Mouse (Mus musculus) MEL (cell line): ENCODE measurements at regions not wholly inside any gene's neighbourhood (a gene's known extent, or its start where the extent isn't known, plus 50 kb on each side); places are given as distances from the start of the nearest gene placed in this dataset.

Experiments used
- DNase-seq: peaks from one replicate; pipeline ENCODE4 v3.0.0; 2011; ENCODE audit warnings: low read depth, low spot score
- H3K27ac ChIP-seq: 2 replicates; pipeline ENCODE4 v1.5.1; 2012; ENCODE audit warnings: low read depth, mild to moderate bottlenecking, control low read depth, low read length, moderate library complexity; ENCODE audit not compliant: control insufficient read depth
- H3K27me3 ChIP-seq, 2 experiments: fragments of 150-350 bp in 1 of 2; sonication (generic) in 1 of 2; 2 replicates each; pipeline ENCODE4 v1.6.1; 2012; ENCODE audit warnings: low read length in 2 of 2, mild to moderate bottlenecking in 2 of 2, improper control_type of control experiment in 1 of 2, moderate library complexity in 1 of 2; ENCODE audit not compliant: insufficient read depth in 2 of 2, control insufficient read depth in 1 of 2
- H3K36me3 ChIP-seq, 2 experiments: 2 replicates each; pipeline ENCODE4 v1.6.1; 2012 to 2014; ENCODE audit warnings: low read length in 2 of 2, improper control_type of control experiment in 1 of 2, inconsistent platforms in 1 of 2, mild to moderate bottlenecking in 1 of 2; ENCODE audit not compliant: insufficient read depth in 2 of 2, control insufficient read depth in 1 of 2
- H3K4me1 ChIP-seq, 2 experiments: fragments of 150-350 bp in 1 of 2; sonication (generic) in 1 of 2; 2 replicates each; pipeline ENCODE4 v1.6.1; 2012; ENCODE audit warnings: low read length in 2 of 2, improper control_type of control experiment in 1 of 2, mild to moderate bottlenecking in 1 of 2; ENCODE audit not compliant: insufficient read depth in 2 of 2, control insufficient read depth in 1 of 2
- H3K4me3 ChIP-seq, 2 experiments: fragments of 150-350 bp in 1 of 2; sonication (generic) in 1 of 2; 2 replicates each; pipeline ENCODE4 v1.5.1; 2012; ENCODE audit warnings: low read depth in 2 of 2, low read length in 2 of 2, mild to moderate bottlenecking in 2 of 2, moderate library complexity in 2 of 2, control low read depth in 1 of 2, improper control_type of control experiment in 1 of 2; ENCODE audit not compliant: control insufficient read depth in 1 of 2, insufficient read depth in 1 of 2
- H3K79me2 ChIP-seq: 2 replicates; pipeline ENCODE4 v1.6.1; 2012; ENCODE audit warnings: mild to moderate bottlenecking, low read length, moderate library complexity; ENCODE audit not compliant: control insufficient read depth, poor library complexity, insufficient read depth
- H3K9ac ChIP-seq: 2 replicates; pipeline ENCODE4 v1.6.1; 2012; ENCODE audit warnings: low read depth, mild to moderate bottlenecking, control low read depth, low read length, moderate library complexity; ENCODE audit not compliant: control insufficient read depth, poor library complexity, severe bottlenecking
- H3K9me3 ChIP-seq: fragments of 150-350 bp; sonication (generic); replicated peaks from 2 replicates; pipeline ENCODE4 v1.6.1; 2012; ENCODE audit warnings: mild to moderate bottlenecking, low read length, improper control_type of control experiment, moderate library complexity; ENCODE audit not compliant: insufficient read depth
- CHD1 ChIP-seq: IDR thresholded peaks from 2 replicates; pipeline ENCODE4 v1.6.1; 2012; ENCODE audit warnings: low read depth, mild to moderate bottlenecking, inconsistent platforms, low read length, improper control_type of control experiment
- CHD2 ChIP-seq: IDR thresholded peaks from 2 replicates; pipeline ENCODE4 v1.6.1; 2011; ENCODE audit warnings: low read length, improper control_type of control experiment
- CTCF ChIP-seq, 3 experiments: IDR thresholded peaks in 2 of 3; conservative IDR thresholded peaks in 1 of 3; 2 replicates each; pipeline ENCODE4 v1.5.1; 2011 to 2012; ENCODE audit warnings: low read length in 3 of 3, low read depth in 2 of 3, mild to moderate bottlenecking in 2 of 3, improper control_type of control experiment in 1 of 3, inconsistent platforms in 1 of 3, mixed read lengths in 1 of 3, moderate library complexity in 1 of 3; ENCODE audit not compliant: control insufficient read depth in 1 of 3, insufficient read depth in 1 of 3, poor library complexity in 1 of 3, severe bottlenecking in 1 of 3
- ELF1 ChIP-seq: IDR thresholded peaks from 2 replicates; pipeline ENCODE4 v1.6.1; 2014; ENCODE audit warnings: low read depth, mild to moderate bottlenecking, inconsistent platforms, low read length, improper control_type of control experiment, moderate library complexity
- EP300 ChIP-seq, 2 experiments: IDR thresholded peaks; 2 replicates each; pipeline ENCODE4 v1.6.1; 2011; ENCODE audit warnings: improper control_type of control experiment in 2 of 2, low read length in 2 of 2, low read depth in 1 of 2, mild to moderate bottlenecking in 1 of 2
- ETS1 ChIP-seq: IDR thresholded peaks from 2 replicates; pipeline ENCODE4 v1.6.1; 2012; ENCODE audit warnings: low read depth, mild to moderate bottlenecking, inconsistent platforms, low read length, improper control_type of control experiment, moderate library complexity
- GABPA ChIP-seq: IDR thresholded peaks from 2 replicates; pipeline ENCODE4 v1.6.1; 2012; ENCODE audit warnings: low read depth, mild to moderate bottlenecking, inconsistent platforms, low read length, improper control_type of control experiment, moderate library complexity
- KAT2A ChIP-seq: conservative IDR thresholded peaks from 2 replicates; pipeline ENCODE4 v1.6.1; 2012; ENCODE audit warnings: low read depth, low read length, improper control_type of control experiment, inconsistent platforms
- MAZ ChIP-seq: IDR thresholded peaks from 2 replicates; pipeline ENCODE4 v1.6.1; 2012; ENCODE audit warnings: low read depth, mild to moderate bottlenecking, inconsistent platforms, low read length, improper control_type of control experiment
- MXI1 ChIP-seq: IDR thresholded peaks from 2 replicates; pipeline ENCODE4 v1.6.1; 2011; ENCODE audit warnings: mild to moderate bottlenecking, low read depth, low read length, improper control_type of control experiment
- NRF1 ChIP-seq: IDR thresholded peaks from 2 replicates; pipeline ENCODE4 v1.6.1; 2014; ENCODE audit warnings: low read depth, mild to moderate bottlenecking, inconsistent platforms, low read length, improper control_type of control experiment, moderate library complexity; ENCODE audit not compliant: poor library complexity, insufficient read depth, severe bottlenecking
- POLR2A ChIP-seq, 2 experiments: IDR thresholded peaks; 2 replicates each; pipeline ENCODE4 v1.6.1; 2011 to 2012; ENCODE audit warnings: low read length in 2 of 2, mild to moderate bottlenecking in 2 of 2, control low read depth in 1 of 2, improper control_type of control experiment in 1 of 2, low read depth in 1 of 2, moderate library complexity in 1 of 2; ENCODE audit not compliant: control insufficient read depth in 1 of 2, insufficient read depth in 1 of 2, poor library complexity in 1 of 2
- POLR2AphosphoS5 ChIP-seq: IDR thresholded peaks from 2 replicates; pipeline ENCODE4 v1.6.1; 2012; ENCODE audit warnings: low read depth, borderline replicate concordance, mild to moderate bottlenecking, inconsistent platforms, low read length, moderate library complexity, mixed read lengths
- RCOR1 ChIP-seq: IDR thresholded peaks from 2 replicates; pipeline ENCODE4 v1.6.1; 2012; ENCODE audit warnings: low read depth, mild to moderate bottlenecking, inconsistent platforms, low read length, improper control_type of control experiment
- SMC3 ChIP-seq: IDR thresholded peaks from 2 replicates; pipeline ENCODE4 v1.6.1; 2011; ENCODE audit warnings: low read depth, low read length, improper control_type of control experiment
- TAL1 ChIP-seq: IDR thresholded peaks from 2 replicates; pipeline ENCODE4 v1.6.1; 2012; ENCODE audit warnings: mild to moderate bottlenecking, inconsistent platforms, low read length, moderate library complexity, mixed read lengths
- TCF12 ChIP-seq: IDR thresholded peaks from 2 replicates; pipeline ENCODE4 v1.6.1; 2014; ENCODE audit warnings: low read depth, mild to moderate bottlenecking, inconsistent platforms, low read length, improper control_type of control experiment, moderate library complexity
- USF1 ChIP-seq: IDR thresholded peaks from 2 replicates; pipeline ENCODE4 v1.6.1; 2014; ENCODE audit warnings: low read depth, mild to moderate bottlenecking, inconsistent platforms, low read length, improper control_type of control experiment, moderate library complexity
- ZMIZ1 ChIP-seq: IDR thresholded peaks from 2 replicates; pipeline ENCODE4 v1.6.1; 2012; ENCODE audit warnings: low read depth, mild to moderate bottlenecking, inconsistent platforms, low read length, improper control_type of control experiment, moderate library complexity
- ZNF384 ChIP-seq: IDR thresholded peaks from 2 replicates; pipeline ENCODE4 v1.6.1; 2012; ENCODE audit warnings: low read depth, mild to moderate bottlenecking, inconsistent platforms, low read length, improper control_type of control experiment

DNA sequence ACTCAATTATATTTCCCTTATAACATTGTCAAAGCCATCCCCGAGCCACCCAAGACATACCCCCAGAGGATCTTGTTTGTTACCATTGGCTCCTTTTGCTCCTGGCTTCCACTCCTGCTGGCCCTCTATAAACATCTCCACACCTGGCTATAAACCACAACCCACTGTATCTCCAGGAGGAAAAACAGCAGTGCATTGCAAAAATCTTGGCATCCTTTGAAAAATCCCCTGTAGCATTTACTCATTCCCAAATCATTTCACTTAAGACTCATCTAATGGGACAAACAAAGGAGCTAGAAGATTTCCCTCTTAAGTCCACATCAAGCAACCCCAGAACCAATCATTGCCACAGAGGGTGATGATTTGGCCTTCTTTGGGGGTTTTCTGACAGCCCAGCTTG is 142.6 kb downstream of the Sox9 start:
- no peaks in the 10 kb centered on the region for H3K4me1 ChIP-seq
- H3K27ac ChIP-seq = no peak overlapping the region
- no peak overlapping the region for H3K4me3 ChIP-seq
- no peak for TF ChIP-seq POLR2AphosphoS5
- no peak for TF ChIP-seq ZNF384
- no peak for TF ChIP-seq TAL1
- no peak for TF ChIP-seq MAZ
- TF ChIP-seq KAT2A = no peak
- no peak for TF ChIP-seq EP300 (IDR thresholded peaks at IDR 0.05; ENCODE audit: low read depth in 1 of 2, low read length in 2 of 2)
- no peak for TF ChIP-seq CHD2
- no peak for TF ChIP-seq POLR2A (IDR thresholded peaks at IDR 0.05; ENCODE audit: control insufficient read depth in 1 of 2, insufficient read depth in 1 of 2, low read depth in 1 of 2, low read length in 2 of 2, poor library complexity in 1 of 2)
- no peak for TF ChIP-seq MXI1
- no peak for TF ChIP-seq ELF1
- no peak overlapping the region for H3K9ac ChIP-seq
- H3K27me3 ChIP-seq = no peaks in the 10 kb centered on the region
- no peaks in the 10 kb centered on the region for H3K79me2 ChIP-seq
- H3K36me3 ChIP-seq = no peaks in the 10 kb centered on the region
- H3K9me3 ChIP-seq = no peaks in the 10 kb centered on the region
- no peak for DNase-seq

DNA sequence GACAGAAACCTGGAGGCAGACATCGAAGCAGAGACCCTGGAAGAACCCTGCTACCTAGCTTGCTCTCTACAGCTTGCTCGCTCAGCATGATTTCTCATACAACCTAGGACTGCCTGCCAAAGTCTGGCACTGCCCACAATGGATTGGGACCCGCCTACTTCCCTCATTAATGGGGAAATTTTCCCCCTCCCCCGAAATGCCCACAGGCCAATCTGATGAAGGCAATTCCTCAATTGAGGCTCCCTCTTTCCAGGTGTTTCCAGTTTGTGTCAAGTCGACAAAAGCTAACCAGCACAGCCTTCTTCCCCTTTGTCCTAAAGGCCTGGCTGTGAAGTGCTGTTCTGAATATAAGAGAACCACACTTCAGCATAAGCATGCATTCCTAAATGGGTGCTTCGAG is 143.1 kb downstream of the Sox9 start:
- Histone ChIP-seq H3K4me3 (no peak overlapping the region), H3K4me1 (no peaks in the 10 kb centered on the region), H3K27me3 (no peaks in the 10 kb centered on the region), H3K36me3 (no peaks in the 10 kb centered on the region), H3K9me3 (no peaks in the 10 kb centered on the region), H3K9ac (no peak overlapping the region), H3K79me2 (no peaks in the 10 kb centered on the region), H3K27ac (no peak overlapping the region)
- TF ChIP-seq ELF1 = no peak
- no peak for TF ChIP-seq NRF1
- no peak for TF ChIP-seq POLR2AphosphoS5
- no peak for TF ChIP-seq GABPA
- no peak for TF ChIP-seq TCF12
- TF ChIP-seq CHD2 = no peak
- TF ChIP-seq MAZ = no peak
- TF ChIP-seq TAL1 = no peak
- no peak for TF ChIP-seq ETS1
- TF ChIP-seq RCOR1 = no peak
- TF ChIP-seq USF1 = no peak
- no peak for TF ChIP-seq SMC3
- TF ChIP-seq CTCF (IDR thresholded peaks at IDR 0.05 in 2 of 3, conservative IDR thresholded peaks at IDR 0.05 in 1 of 3; ENCODE audit: control insufficient read depth in 1 of 3, insufficient read depth in 1 of 3, low read depth in 2 of 3, low read length in 3 of 3, poor library complexity in 1 of 3, severe bottlenecking in 1 of 3) = no peak
- TF ChIP-seq ZNF384 = no peak
- no peak for TF ChIP-seq ZMIZ1
- TF ChIP-seq CHD1 = no peak
- DNase-seq = no peak
